Mouse (Mus musculus): ENCODE data around the gene Cct7. TPM values are rescaled to one million over a fixed set of nuclear protein-coding genes. Genes with fewer than 3 reads are reported as not detected.

Cct7 gene
- polyA plus RNA-seq (2014; fragmentation: Nextera tagmentation; extraction: Ambion mirVana): 589 and 591 TPM in 2 replicates

DNA sequence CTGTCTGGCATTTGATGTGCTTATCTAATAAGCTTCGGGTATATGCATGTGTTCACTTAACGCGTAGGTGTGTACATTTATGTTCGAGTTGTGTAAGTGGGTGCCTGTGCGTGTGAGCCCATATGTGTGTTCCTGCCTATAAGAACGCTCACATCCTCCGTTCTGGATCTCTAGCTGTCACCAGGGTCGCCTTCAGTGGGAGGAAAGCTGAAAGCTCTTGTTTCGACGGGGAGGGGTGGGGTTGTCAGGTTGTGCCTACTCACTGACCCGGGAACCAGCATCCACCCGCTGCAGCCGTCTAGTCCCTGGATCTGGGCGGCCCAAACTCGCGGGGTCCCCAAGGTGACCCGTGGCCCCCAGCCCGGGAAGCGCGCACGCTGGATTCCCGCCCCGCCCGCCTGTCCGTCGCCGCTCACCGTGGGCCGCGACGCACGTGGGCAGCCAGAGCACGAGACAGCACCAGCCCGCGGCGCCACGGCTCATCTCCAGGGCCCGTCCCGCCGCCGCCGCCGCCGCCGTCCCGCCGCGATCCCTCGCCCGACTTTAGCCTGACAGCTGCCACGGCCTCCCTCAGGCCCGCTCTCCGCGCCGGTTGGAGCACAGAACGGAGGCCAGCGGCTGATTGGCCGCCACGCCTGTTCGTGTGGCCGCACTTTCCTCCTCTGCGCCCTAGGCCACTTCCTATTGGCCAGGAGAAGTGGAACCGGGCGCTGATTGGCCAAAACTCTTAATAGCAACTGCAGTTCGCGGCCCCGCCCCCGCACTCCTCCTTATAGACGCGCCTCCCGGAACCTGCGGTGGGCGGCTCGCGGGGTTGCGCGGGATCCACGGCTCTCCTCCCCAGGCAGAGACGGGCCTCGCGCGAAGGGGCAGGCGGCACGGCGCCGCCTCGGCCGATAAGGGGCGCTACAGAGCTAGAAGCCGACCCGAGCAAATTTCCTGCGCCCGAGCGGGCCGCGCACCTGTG lies at the start of gene Cct7:
TSS of gene Cct7 (plus strand) at position 818 of the 967 bp plus-strand sequence.
- Histone ChIP-seq H3K27ac (replicated peaks; ENCODE audit: low read depth, low read length) (peak within 1 kb of the TSS; percentile 92), H3K9ac (replicated peaks; ENCODE audit: low read length) (peak within 1 kb of the TSS; percentile 80), H3K9me3 (ENCODE audit: control insufficient read depth, low read length) (no peaks in the 10 kb centered on the region), H3K27me3 (ENCODE audit: control insufficient read depth, insufficient read depth, low read length) (no peaks in the 10 kb centered on the region), H3K4me2 (ENCODE audit: low read length) (peak within 1 kb of the TSS; percentile 83), H3K36me3 (ENCODE audit: control insufficient read depth, insufficient read depth, low read length) (peaks cover 8% of the 10 kb centered on the region; the same call in 1 of the 2 replicates), H3K4me3 (replicated peaks; ENCODE audit: low read depth, low read length) (peak within 1 kb of the TSS; percentile 56), H3K4me1 (ENCODE audit: control insufficient read depth, insufficient read depth, low read length) (peaks cover 24% of the 10 kb centered on the region)
- peak; percentile 99 for DNase-seq
- ATAC-seq (ENCODE audit: low FRiP score, low TSS enrichment): peak; percentile 93
- 3% methylated on average over 96 of the region's 96 CpGs for WGBS

DNA sequence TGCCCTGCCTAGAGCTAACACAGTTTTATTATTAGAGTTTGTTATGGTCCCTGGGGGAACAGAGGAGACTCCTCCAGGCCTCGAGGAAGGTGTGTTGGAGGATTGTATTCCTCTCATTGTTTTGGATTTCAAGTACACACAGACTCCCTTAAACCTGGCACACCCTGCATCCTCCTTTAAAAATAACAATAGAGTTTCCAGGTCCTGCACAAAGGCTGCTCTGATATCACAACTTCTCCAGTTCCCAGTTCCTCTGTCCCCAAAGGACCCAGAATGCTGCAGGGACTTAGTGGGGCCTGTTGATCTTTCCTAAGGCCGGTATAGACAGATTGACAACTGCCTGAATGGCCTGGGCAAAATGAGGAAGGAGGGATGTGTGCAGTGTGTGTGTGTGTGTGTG lies 48.7 kb upstream of the Cct7 start:
- Histone ChIP-seq H3K4me2 (ENCODE audit: low read length) (no peak overlapping the region), H3K9ac (replicated peaks; ENCODE audit: low read length) (no peak overlapping the region), H3K9me3 (ENCODE audit: control insufficient read depth, low read length) (no peaks in the 10 kb centered on the region), H3K27me3 (ENCODE audit: control insufficient read depth, insufficient read depth, low read length) (no peaks in the 10 kb centered on the region), H3K4me1 (ENCODE audit: control insufficient read depth, insufficient read depth, low read length) (no peaks in the 10 kb centered on the region), H3K36me3 (ENCODE audit: control insufficient read depth, insufficient read depth, low read length) (no peaks in the 10 kb centered on the region), H3K27ac (replicated peaks; ENCODE audit: low read depth, low read length) (peak overlapping the region; percentile 62), H3K4me3 (replicated peaks; ENCODE audit: low read depth, low read length) (no peak overlapping the region)
- DNase-seq: peak; percentile 17
- ATAC-seq (ENCODE audit: low FRiP score, low TSS enrichment): no peak
- 32% methylated on average over 2 of the region's 2 CpGs for WGBS

GRCm38 (mm10) chr6:85403039-85403438 lies 48.3 kb upstream of the Cct7 start:
- H3K36me3 ChIP-seq (ENCODE audit: control insufficient read depth, insufficient read depth, low read length): no peaks in the 10 kb centered on the region
- ATAC-seq (ENCODE audit: low FRiP score, low TSS enrichment) (no peak), DNase-seq (peak; percentile 50)
- 57% methylated on average over 10 of the region's 10 CpGs for WGBS
- no peaks in the 10 kb centered on the region for H3K27me3 ChIP-seq (ENCODE audit: control insufficient read depth, insufficient read depth, low read length)
- peak overlapping the region; percentile 62 for H3K27ac ChIP-seq (replicated peaks; ENCODE audit: low read depth, low read length)
- H3K4me1 ChIP-seq (ENCODE audit: control insufficient read depth, insufficient read depth, low read length): no peaks in the 10 kb centered on the region
- no peak overlapping the region for H3K4me3 ChIP-seq (replicated peaks; ENCODE audit: low read depth, low read length)
- no peaks in the 10 kb centered on the region for H3K9me3 ChIP-seq (ENCODE audit: control insufficient read depth, low read length)
- H3K4me2 ChIP-seq (ENCODE audit: low read length): no peak overlapping the region
- no peak overlapping the region for H3K9ac ChIP-seq (replicated peaks; ENCODE audit: low read length)

DNA sequence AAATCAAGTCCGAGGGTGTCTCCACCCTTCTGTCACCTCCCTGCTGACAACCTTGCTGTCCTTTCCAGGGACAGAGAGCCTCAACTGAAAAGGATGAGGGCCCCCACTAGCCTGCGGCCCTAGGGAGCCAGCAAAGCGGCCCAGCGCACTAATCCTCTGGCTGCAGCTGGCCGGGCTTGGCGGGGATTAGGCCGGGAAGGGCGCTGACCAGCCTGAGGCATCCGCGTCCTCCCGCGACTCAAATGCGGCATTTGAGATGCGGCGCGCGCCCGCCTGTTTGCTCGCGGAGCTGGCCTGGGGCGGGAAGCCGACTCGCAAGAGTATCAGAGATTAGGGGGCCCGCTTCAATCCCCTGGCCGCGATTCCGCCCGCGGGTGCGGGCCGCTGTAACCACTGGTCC lies 42.3 kb upstream of the Cct7 start:
- peak overlapping the region; percentile 48 for H3K9ac ChIP-seq (replicated peaks; ENCODE audit: low read length)
- ATAC-seq (ENCODE audit: low FRiP score, low TSS enrichment) (peak; percentile 24; the same call in 1 of the 2 replicates), DNase-seq (peak; percentile 77)
- H3K4me3 ChIP-seq (replicated peaks; ENCODE audit: low read depth, low read length): peak overlapping the region; percentile 25
- peaks cover 10% of the 10 kb centered on the region; the same call in 1 of the 2 replicates for H3K4me1 ChIP-seq (ENCODE audit: control insufficient read depth, insufficient read depth, low read length)
- H3K27ac ChIP-seq (replicated peaks; ENCODE audit: low read depth, low read length): no peak overlapping the region
- H3K4me2 ChIP-seq (ENCODE audit: low read length): peak overlapping the region; percentile 55
- WGBS: 0% methylated on average over 31 of the region's 31 CpGs
- peaks cover 18% of the 10 kb centered on the region for H3K27me3 ChIP-seq (ENCODE audit: control insufficient read depth, insufficient read depth, low read length)
- no peaks in the 10 kb centered on the region for H3K9me3 ChIP-seq (ENCODE audit: control insufficient read depth, low read length)
- H3K36me3 ChIP-seq (ENCODE audit: control insufficient read depth, insufficient read depth, low read length): no peaks in the 10 kb centered on the region

- H3K4me2 ChIP-seq (ENCODE audit: low read length): 0 out of 2 replicates have a peak overlapping the region, but pooled peaks have one; percentile 16
- no peaks in the 10 kb centered on the region for H3K9me3 ChIP-seq (ENCODE audit: control insufficient read depth, low read length)
- H3K4me1 ChIP-seq (ENCODE audit: control insufficient read depth, insufficient read depth, low read length): peaks cover 10% of the 10 kb centered on the region; the same call in 1 of the 2 replicates
- no peak overlapping the region for H3K9ac ChIP-seq (replicated peaks; ENCODE audit: low read length)
- 8% methylated on average over 13 of the region's 13 CpGs for WGBS
- peaks cover 18% of the 10 kb centered on the region for H3K27me3 ChIP-seq (ENCODE audit: control insufficient read depth, insufficient read depth, low read length)
- no peaks in the 10 kb centered on the region for H3K36me3 ChIP-seq (ENCODE audit: control insufficient read depth, insufficient read depth, low read length)
- H3K27ac ChIP-seq (replicated peaks; ENCODE audit: low read depth, low read length): no peak overlapping the region
- ATAC-seq (ENCODE audit: low FRiP score, low TSS enrichment) (peak; percentile 78), DNase-seq (peak; percentile 93)
- no peak overlapping the region for H3K4me3 ChIP-seq (replicated peaks; ENCODE audit: low read depth, low read length)
Observed at GRCm38 (mm10) chr6:85410771-85411273, 40.5 kb upstream of the Cct7 start.

DNA sequence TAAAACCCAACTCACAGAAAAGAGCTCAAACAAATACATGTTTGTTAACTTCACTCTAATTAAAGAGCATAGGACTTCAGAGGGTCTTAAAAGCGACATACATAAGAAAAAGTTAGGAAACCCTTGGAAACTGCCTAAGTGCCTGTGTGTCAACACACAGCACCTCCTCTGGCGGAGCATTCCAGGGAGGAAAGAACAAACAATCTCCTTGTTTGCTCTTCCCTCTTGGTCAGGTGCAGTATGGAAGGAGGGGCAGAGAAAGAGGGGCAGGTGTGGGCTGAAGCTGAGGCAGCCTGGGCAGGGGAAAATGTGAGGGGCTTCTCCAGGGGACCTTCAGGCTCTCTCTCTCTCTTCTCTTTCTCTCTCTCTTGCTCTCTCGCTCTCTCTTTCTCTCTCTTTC lies 35.5 kb upstream of the Cct7 start:
- Histone ChIP-seq H3K27ac (replicated peaks; ENCODE audit: low read depth, low read length) (no peak overlapping the region), H3K4me1 (ENCODE audit: control insufficient read depth, insufficient read depth, low read length) (no peaks in the 10 kb centered on the region), H3K36me3 (ENCODE audit: control insufficient read depth, insufficient read depth, low read length) (no peaks in the 10 kb centered on the region), H3K9me3 (ENCODE audit: control insufficient read depth, low read length) (no peaks in the 10 kb centered on the region), H3K27me3 (ENCODE audit: control insufficient read depth, insufficient read depth, low read length) (no peaks in the 10 kb centered on the region), H3K4me2 (ENCODE audit: low read length) (no peak overlapping the region), H3K4me3 (replicated peaks; ENCODE audit: low read depth, low read length) (no peak overlapping the region), H3K9ac (replicated peaks; ENCODE audit: low read length) (no peak overlapping the region)
- ATAC-seq (ENCODE audit: low FRiP score, low TSS enrichment) (no peak), DNase-seq (no peak)
- 63% methylated on average over 3 of the region's 3 CpGs for WGBS

DNA sequence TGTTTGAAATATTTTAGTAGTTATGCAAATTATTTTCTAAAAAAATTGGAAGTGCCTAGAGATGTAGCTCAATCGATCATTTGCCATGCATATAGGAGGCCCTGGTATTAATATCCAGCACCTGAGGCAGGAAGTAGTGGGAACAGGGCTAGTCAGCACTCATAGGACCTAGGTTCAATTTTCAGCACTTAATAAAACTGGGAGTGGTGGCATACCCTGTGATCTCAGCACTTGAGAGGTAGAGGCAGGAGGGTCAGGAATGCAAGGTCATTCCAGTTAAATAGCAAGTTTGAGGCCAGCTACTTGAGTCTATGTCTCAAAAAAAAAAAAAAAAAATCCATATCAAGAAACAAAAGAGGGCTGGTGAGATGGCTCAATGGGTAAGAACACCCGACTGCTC lies 32.2 kb upstream of the Cct7 start:
- WGBS: 85% methylated on average over 2 of the region's 2 CpGs
- Histone ChIP-seq H3K36me3 (ENCODE audit: control insufficient read depth, insufficient read depth, low read length) (no peaks in the 10 kb centered on the region), H3K27me3 (ENCODE audit: control insufficient read depth, insufficient read depth, low read length) (no peaks in the 10 kb centered on the region), H3K4me1 (ENCODE audit: control insufficient read depth, insufficient read depth, low read length) (no peaks in the 10 kb centered on the region), H3K9me3 (ENCODE audit: control insufficient read depth, low read length) (no peaks in the 10 kb centered on the region), H3K4me3 (replicated peaks; ENCODE audit: low read depth, low read length) (no peak overlapping the region), H3K27ac (replicated peaks; ENCODE audit: low read depth, low read length) (no peak overlapping the region), H3K4me2 (ENCODE audit: low read length) (no peak overlapping the region), H3K9ac (replicated peaks; ENCODE audit: low read length) (no peak overlapping the region)
- ATAC-seq (ENCODE audit: low FRiP score, low TSS enrichment) (no peak), DNase-seq (no peak)

GRCm38 (mm10) chr6:85423836-85424379 lies 27.4 kb upstream of the Cct7 start, which contains the start of gene Noto:
Gene Noto, plus strand, starts transcription at chr6:85423886.
- DNase-seq (no peak), ATAC-seq (ENCODE audit: low FRiP score, low TSS enrichment) (no peak)
- WGBS: 15% methylated on average over 28 of the region's 28 CpGs
- no peaks in the 10 kb centered on the region for H3K36me3 ChIP-seq (ENCODE audit: control insufficient read depth, insufficient read depth, low read length)
- no peaks in the 10 kb centered on the region for H3K9me3 ChIP-seq (ENCODE audit: control insufficient read depth, low read length)
- no peak within 1 kb of the TSS for H3K27ac ChIP-seq (replicated peaks; ENCODE audit: low read depth, low read length)
- no peak within 1 kb of the TSS for H3K9ac ChIP-seq (replicated peaks; ENCODE audit: low read length)
- H3K4me3 ChIP-seq (replicated peaks; ENCODE audit: low read depth, low read length): no peak within 1 kb of the TSS
- H3K4me2 ChIP-seq (ENCODE audit: low read length): no peak within 1 kb of the TSS
- no peaks in the 10 kb centered on the region for H3K4me1 ChIP-seq (ENCODE audit: control insufficient read depth, insufficient read depth, low read length)
- H3K27me3 ChIP-seq (ENCODE audit: control insufficient read depth, insufficient read depth, low read length): no peaks in the 10 kb centered on the region
